22 mouse cellular contexts compared by ENCODE assay signal in genomic region chr6:111623140-111623497, GRCm38 (mm10).
DNase-seq lines count a peak whose midpoint lies in the region; ATAC-seq and TF ChIP-seq lines count a peak whose summit lies in the region.
"Had no signal": no experiment of that assay in that cellular context is flagged by ENCODE, and none has a peak within 500 bp of the region (broad histone marks: within the 10 kb centered on the region; RNA-seq: fewer than 3 reads in every experiment).

No protein-coding gene starts in this region.

- H3K4me3 ChIP-seq in forebrain, embryonic 12.5 days (replicated peaks): no peak overlapping the region
- no peak overlapping the region for H3K4me3 ChIP-seq in forebrain, embryonic 13.5 days
- no peak overlapping the region for H3K4me3 ChIP-seq in layer of hippocampus, adult 2 months
- no peak overlapping the region for H3K4me3 ChIP-seq in midbrain, embryonic 13.5 days (replicated peaks)
- H3K4me3 ChIP-seq: embryonic facial prominence, embryonic 10.5 days; embryonic facial prominence, embryonic 13.5 days; erythroblast, embryonic 14.5 days; heart, adult 2 months; hindbrain, embryonic 12.5 days; hindbrain, embryonic 15.5 days had no signal

- no peaks in the 10 kb centered on the region for H3K36me3 ChIP-seq in forebrain, embryonic 12.5 days (replicated peaks)
- H3K36me3 ChIP-seq in forebrain, embryonic 13.5 days (ENCODE audit: poor library complexity, severe bottlenecking): no peaks in the 10 kb centered on the region
- no peaks in the 10 kb centered on the region for H3K36me3 ChIP-seq in midbrain, embryonic 13.5 days
- H3K36me3 ChIP-seq: embryonic facial prominence, embryonic 10.5 days; embryonic facial prominence, embryonic 13.5 days; hindbrain, embryonic 12.5 days; hindbrain, embryonic 15.5 days had no signal

- no peak overlapping the region for H3K4me2 ChIP-seq in forebrain, embryonic 12.5 days
- no peak overlapping the region for H3K4me2 ChIP-seq in forebrain, embryonic 13.5 days
- H3K4me2 ChIP-seq in midbrain, embryonic 13.5 days (replicated peaks): no peak overlapping the region
- H3K4me2 ChIP-seq: embryonic facial prominence, embryonic 13.5 days; heart, embryonic 11.5 days; hindbrain, embryonic 12.5 days; hindbrain, embryonic 15.5 days had no signal

- ATAC-seq in forebrain, embryonic 12.5 days (ENCODE audit: low FRiP score): 0 out of 2 replicates have a peak, but pooled peaks have one; percentile 2
- no peak for ATAC-seq in forebrain, embryonic 13.5 days
- no peak for ATAC-seq in midbrain, embryonic 13.5 days
- ATAC-seq: activated CD4-positive, CD25-positive, alpha-beta regulatory T cell, adult 4 months had no signal

- no peaks in the 10 kb centered on the region for H3K27me3 ChIP-seq in forebrain, embryonic 12.5 days
- H3K27me3 ChIP-seq in forebrain, embryonic 13.5 days: no peaks in the 10 kb centered on the region
- H3K27me3 ChIP-seq in midbrain, embryonic 13.5 days: no peaks in the 10 kb centered on the region
- H3K27me3 ChIP-seq: embryonic facial prominence, embryonic 13.5 days; hindbrain, embryonic 12.5 days; hindbrain, embryonic 15.5 days had no signal

- DNase-seq in layer of hippocampus, adult 2 months (ENCODE audit: low spot score in 2 of 2): peak in 1 of 2 experiments; percentile 41
- DNase-seq in layer of hippocampus, postnatal 25 days (ENCODE audit: extremely low spot score in 1 of 2, low spot score in 1 of 2): no peak
- peak; percentile 8 for DNase-seq in right cerebral cortex, adult 18-20 months
- no peak for DNase-seq in right cerebral cortex, postnatal 14 days
- peak; percentile 36 for DNase-seq in telencephalon, adult 2 months (ENCODE audit: low read depth, low spot score)
- DNase-seq: adrenal gland, adult 8-10 months; adrenal gland, postnatal 25 days; cerebellum, adult 18-20 months; forebrain, postnatal 0 days; gastrocnemius, postnatal 10 days; gastrocnemius, postnatal 36 days; heart, adult 2 months had no signal

- TF ChIP-seq CTCF in layer of hippocampus, adult 2 months (conservative IDR thresholded peaks at IDR 0.05): no peak

- no peak overlapping the region for H3K9ac ChIP-seq in forebrain, embryonic 12.5 days
- no peak overlapping the region for H3K9ac ChIP-seq in forebrain, embryonic 13.5 days
- H3K9ac ChIP-seq in midbrain, embryonic 13.5 days (replicated peaks): no peak overlapping the region
- H3K9ac ChIP-seq: embryonic facial prominence, embryonic 13.5 days; forebrain, postnatal 0 days; hindbrain, embryonic 12.5 days; hindbrain, embryonic 15.5 days had no signal

- WGBS in forebrain, embryonic 12.5 days: 63% methylated on average over 4 of the region's 4 CpGs
- 57% methylated on average over 4 of the region's 4 CpGs for WGBS in forebrain, embryonic 13.5 days
- WGBS in midbrain, embryonic 13.5 days: 81% methylated on average over 4 of the region's 4 CpGs

- H3K4me1 ChIP-seq in forebrain, embryonic 12.5 days: peaks cover 9% of the 10 kb centered on the region
- peaks cover 11% of the 10 kb centered on the region for H3K4me1 ChIP-seq in forebrain, embryonic 13.5 days
- peaks cover 8% of the 10 kb centered on the region; the same call in 1 of the 2 replicates for H3K4me1 ChIP-seq in midbrain, embryonic 13.5 days (replicated peaks)
- H3K4me1 ChIP-seq: embryonic facial prominence, embryonic 10.5 days; embryonic facial prominence, embryonic 13.5 days; hindbrain, embryonic 12.5 days had no signal

- H3K27ac ChIP-seq in forebrain, embryonic 12.5 days: no peak overlapping the region
- no peak overlapping the region; the same call in 1 of the 2 replicates for H3K27ac ChIP-seq in forebrain, embryonic 13.5 days
- H3K27ac ChIP-seq in layer of hippocampus, adult 2 months: peak overlapping the region; percentile 77
- H3K27ac ChIP-seq in midbrain, embryonic 13.5 days: no peak overlapping the region
- H3K27ac ChIP-seq: embryonic facial prominence, embryonic 10.5 days; embryonic facial prominence, embryonic 13.5 days; heart, adult 2 months; hindbrain, embryonic 12.5 days; hindbrain, embryonic 15.5 days had no signal

- H3K9me3 ChIP-seq in forebrain, embryonic 12.5 days: no peaks in the 10 kb centered on the region
- no peaks in the 10 kb centered on the region for H3K9me3 ChIP-seq in forebrain, embryonic 13.5 days (replicated peaks)
- H3K9me3 ChIP-seq in midbrain, embryonic 13.5 days: no peaks in the 10 kb centered on the region
- H3K9me3 ChIP-seq: embryonic facial prominence, embryonic 10.5 days; embryonic facial prominence, embryonic 13.5 days; hindbrain, embryonic 12.5 days; hindbrain, embryonic 15.5 days had no signal

Comparison
In these comparisons a context has a peak if more than half of its experiments do, and no peak if none do; other contexts are left out.
1. DNase-seq: peak in right cerebral cortex, adult 18-20 months (single experiment) and telencephalon, adult 2 months (single experiment); none in layer of hippocampus, postnatal 25 days (0 of 2) and right cerebral cortex, postnatal 14 days (single experiment).